Mouse (Mus musculus) kidney, adult 9 months (tissue): ENCODE measurements at regions not wholly inside any gene's neighbourhood (a gene's known extent, or its start where the extent isn't known, plus 50 kb on each side); places are given as distances from the start of the nearest gene placed in this dataset.

Source experiments
- DNase-seq: peaks from one replicate; pipeline ENCODE4 v3.0.0; 2022

DNA sequence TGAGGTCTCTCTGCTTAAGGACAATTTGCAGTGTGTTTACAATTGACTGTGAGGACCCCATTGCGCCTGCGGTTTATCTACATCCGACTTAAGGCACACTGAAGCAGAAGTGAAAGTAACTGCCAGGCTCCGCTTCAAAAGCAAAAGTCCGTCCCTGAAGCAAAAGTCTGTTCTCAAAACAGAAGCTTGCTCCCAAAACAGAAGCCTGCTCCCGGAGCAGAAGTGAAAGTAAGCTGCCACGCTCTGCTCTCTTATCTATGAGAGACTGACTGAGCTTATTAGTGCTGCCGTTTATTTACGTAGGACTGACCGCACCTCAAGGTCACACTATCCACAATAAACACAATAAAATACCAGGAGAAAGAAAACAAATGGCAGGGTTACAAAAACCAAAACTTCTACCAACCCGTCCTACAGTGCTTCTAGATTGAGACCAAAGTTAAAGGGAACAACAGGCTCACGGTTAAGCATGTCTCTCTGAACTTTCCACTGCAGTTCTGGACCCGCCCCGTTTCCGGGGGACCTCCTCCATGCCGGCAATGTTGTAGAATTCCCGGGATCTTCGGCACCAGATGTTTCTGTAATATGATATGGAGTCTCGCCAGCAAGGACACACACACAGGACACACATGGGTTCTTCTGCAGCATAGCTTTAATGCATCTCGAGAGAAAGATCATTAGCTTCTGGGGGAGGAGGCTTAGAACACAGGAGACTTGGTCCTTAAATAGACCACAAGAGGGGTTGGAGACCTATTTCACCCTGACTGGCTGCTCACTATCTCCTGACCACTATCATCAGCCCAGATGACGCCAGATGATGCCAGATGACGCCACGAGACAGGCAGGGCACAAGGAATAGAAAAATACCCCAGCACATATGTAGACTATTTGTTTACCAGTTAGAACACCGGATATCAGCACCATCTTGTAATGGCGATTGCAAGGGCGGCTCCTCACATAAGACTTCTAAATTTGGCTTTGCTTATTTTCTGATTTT lies 665.8 kb downstream of the Nebl start:
- peak; percentile 1 for DNase-seq
